Comparison of ENCODE assay signal across 8 mouse cellular contexts in genomic region chr17:84187727-84188373, GRCm38 (mm10). TPM values are rescaled to one million over a fixed set of nuclear protein-coding genes. Genes with fewer than 3 reads are reported as not detected.
A peak's percentile ranks its signal among the peaks of the same experiment; 100 is the strongest.
DNase-seq lines count a peak whose midpoint lies in the region; ATAC-seq and TF ChIP-seq lines count a peak whose summit lies in the region.

Zfp36l2 (minus strand) TSS chr17:84187947.

- peak; percentile 97 for TF ChIP-seq POLR2A in myocyte (IDR thresholded peaks at IDR 0.05; ENCODE audit: insufficient read length, low read depth)

- H3K79me2 ChIP-seq in myocyte (ENCODE audit: control insufficient read depth, insufficient read depth) = peaks cover 20% of the 10 kb centered on the region

- peaks cover 42% of the 10 kb centered on the region for H3K4me1 ChIP-seq in heart, embryonic 12.5 days (replicated peaks)
- peaks cover 14% of the 10 kb centered on the region for H3K4me1 ChIP-seq in kidney, postnatal 0 days (replicated peaks; ENCODE audit: insufficient read depth, low read length)
- peaks cover 27% of the 10 kb centered on the region for H3K4me1 ChIP-seq in liver, embryonic 11.5 days (replicated peaks; ENCODE audit: control insufficient read depth, insufficient read depth, low read length)

- H3K27ac ChIP-seq in heart, embryonic 12.5 days (ENCODE audit: poor library complexity, severe bottlenecking) = peak within 1 kb of the TSS; percentile 96
- H3K27ac ChIP-seq in kidney, postnatal 0 days = peak within 1 kb of the TSS; percentile 99
- peak within 1 kb of the TSS; percentile 99 for H3K27ac ChIP-seq in liver, embryonic 11.5 days (ENCODE audit: low read depth, low read length)

- H3K4me2 ChIP-seq in heart, embryonic 12.5 days = peak within 1 kb of the TSS; percentile 87
- H3K4me2 ChIP-seq in kidney, postnatal 0 days (ENCODE audit: low read length) = peak within 1 kb of the TSS; percentile 69
- H3K4me2 ChIP-seq in liver, embryonic 11.5 days = peak within 1 kb of the TSS; percentile 97
- peak within 1 kb of the TSS; percentile 88 for H3K4me2 ChIP-seq in myocyte (ENCODE audit: low read depth)

- WGBS in heart, embryonic 12.5 days = under 1% methylated on average over 64 of the region's 76 CpGs
- under 1% methylated on average over 57 of the region's 76 CpGs for WGBS in kidney, postnatal 0 days
- under 1% methylated on average over 73 of the region's 76 CpGs for WGBS in liver, embryonic 11.5 days

- H3K9me3 ChIP-seq in heart, embryonic 12.5 days (replicated peaks) = no peaks in the 10 kb centered on the region
- H3K9me3 ChIP-seq in kidney, postnatal 0 days (replicated peaks; ENCODE audit: low read length) = no peaks in the 10 kb centered on the region
- no peaks in the 10 kb centered on the region for H3K9me3 ChIP-seq in liver, embryonic 11.5 days (ENCODE audit: control insufficient read depth, low read length)

- peaks cover 16% of the 10 kb centered on the region for H3K36me3 ChIP-seq in heart, embryonic 12.5 days
- H3K36me3 ChIP-seq in kidney, postnatal 0 days (ENCODE audit: insufficient read depth, low read length) = peaks cover 16% of the 10 kb centered on the region
- peaks cover 21% of the 10 kb centered on the region for H3K36me3 ChIP-seq in liver, embryonic 11.5 days (ENCODE audit: control insufficient read depth, insufficient read depth, low read length)
- H3K36me3 ChIP-seq in myocyte (ENCODE audit: control insufficient read depth, insufficient read depth) = peaks cover 17% of the 10 kb centered on the region

- peak; percentile 12 for ATAC-seq in erythroid progenitor cell, adult 5-6 weeks (replicated peaks; ENCODE audit: low FRiP score, poor library complexity, severe bottlenecking)
- peak; percentile 90 for ATAC-seq in heart, embryonic 12.5 days (ENCODE audit: insufficient number of reproducible peaks, low FRiP score)
- ATAC-seq in kidney, postnatal 0 days (replicated peaks; ENCODE audit: low FRiP score, low read depth) = peak; percentile 85
- ATAC-seq in liver, embryonic 11.5 days (replicated peaks; ENCODE audit: low FRiP score) = peak; percentile 84

- TF ChIP-seq CTCF in kidney, postnatal 0 days (IDR thresholded peaks at IDR 0.05; ENCODE audit: low read depth) = no peak

- no peaks in the 10 kb centered on the region for H3K27me3 ChIP-seq in heart, embryonic 12.5 days (replicated peaks)
- no peaks in the 10 kb centered on the region for H3K27me3 ChIP-seq in kidney, postnatal 0 days (ENCODE audit: insufficient read depth, low read length)
- no peaks in the 10 kb centered on the region for H3K27me3 ChIP-seq in liver, embryonic 11.5 days (replicated peaks; ENCODE audit: control insufficient read depth, insufficient read depth, low read length)
- H3K27me3 ChIP-seq in myocyte (ENCODE audit: control insufficient read depth, insufficient read depth, insufficient read length) = no peaks in the 10 kb centered on the region

- peak; percentile 96 for DNase-seq in CD4-positive helper T cell, adult 2 months (ENCODE audit: low read depth, low spot score)
- DNase-seq in brain, adult 2 months (ENCODE audit: low read depth, low spot score) = peak; percentile 86
- peak; percentile 98 for DNase-seq in kidney, postnatal 0 days (ENCODE audit: low spot score)
- peak; percentile 97 for DNase-seq in liver, embryonic 11.5 days (ENCODE audit: low spot score)
- DNase-seq in spleen, postnatal 4 days (ENCODE audit: low spot score in 2 of 2) = peak; percentile 93 to 97

- peak within 1 kb of the TSS; percentile 97 for H3K9ac ChIP-seq in heart, embryonic 12.5 days
- peak within 1 kb of the TSS; percentile 96 for H3K9ac ChIP-seq in kidney, postnatal 0 days (ENCODE audit: low read depth, low read length)
- peak within 1 kb of the TSS; percentile 97 for H3K9ac ChIP-seq in liver, embryonic 11.5 days (ENCODE audit: low read depth, low read length)

- peak within 1 kb of the TSS; percentile 28 for H3ac ChIP-seq in myocyte (ENCODE audit: control insufficient read depth, insufficient read length)

- peak within 1 kb of the TSS; percentile 91 for H3K4me3 ChIP-seq in heart, embryonic 12.5 days
- H3K4me3 ChIP-seq in kidney, postnatal 0 days (replicated peaks; ENCODE audit: low read depth, low read length) = peak within 1 kb of the TSS; percentile 88
- peak within 1 kb of the TSS; percentile 93 for H3K4me3 ChIP-seq in liver, embryonic 11.5 days (ENCODE audit: low read depth, low read length)
- H3K4me3 ChIP-seq in myocyte = peak within 1 kb of the TSS; percentile 90

TF ChIP-seq in myocyte, 11 proteins besides CTCF, POLR2A, EP300 and RAD21:
- TF ChIP-seq POLR2AphosphoS2 (IDR thresholded peaks at IDR 0.05; ENCODE audit: insufficient read length, low read depth) (peak; percentile 92), TCF3 (IDR thresholded peaks at IDR 0.05; ENCODE audit: insufficient read length, low read depth) (no peak), TCF12 (IDR thresholded peaks at IDR 0.05; ENCODE audit: insufficient read depth, poor library complexity, severe bottlenecking) (no peak), USF1 (IDR thresholded peaks at IDR 0.05; ENCODE audit: low read depth) (no peak), MAX (IDR thresholded peaks at IDR 0.05; ENCODE audit: low read depth) (no peak), REST (IDR thresholded peaks at IDR 0.05; ENCODE audit: insufficient read depth, insufficient read length) (no peak)

RNA-seq across cellular contexts. Expression of gene Zfp36l2, which starts in this region (rescaled TPM):
- 38.2 and 62.0 TPM in 2 replicates for total RNA-seq in erythroid progenitor cell, adult 5-6 weeks (2015; ENCODE audit: low replicate concordance)
- 21.8 and 22.3 TPM in 2 replicates for total RNA-seq in erythroid progenitor cell, adult 5-6 weeks (2017; ENCODE audit: low replicate concordance)
- polyA plus RNA-seq in heart, embryonic 12.5 days (2016; fragmentation: Nextera tagmentation; extraction: Ambion mirVana) = 10.3 and 10.5 TPM in 2 replicates
- polyA plus RNA-seq in kidney, postnatal 0 days (2015; fragmentation: Nextera tagmentation; extraction: Ambion mirVana) = 18.7 and 21.3 TPM in 2 replicates
- polyA plus RNA-seq in liver, embryonic 11.5 days (2014; fragmentation: Nextera tagmentation; extraction: Ambion mirVana) = 24.7 and 26.7 TPM in 2 replicates
- 45.9 TPM for polyA plus RNA-seq in myocyte (2012; fragmentation: generic; extraction: Trizol)

Comparison
In these comparisons a context has a peak if more than half of its experiments do, and no peak if none do; other contexts are left out.
1. Peak in every context shown above with its lines: DNase-seq, ATAC-seq, H3K4me3 ChIP-seq and H3K27ac ChIP-seq.
2. ATAC-seq: peak in every context shown above with its lines; median percentile 90 in heart, embryonic 12.5 days; 85 in kidney, postnatal 0 days; 84 in liver, embryonic 11.5 days; 12 in erythroid progenitor cell, adult 5-6 weeks.